Mouse (Mus musculus) E14TG2a.4 (cell line): ENCODE measurements around the gene Dner.

Experiments
- CTCF ChIP-seq: conservative IDR thresholded peaks from 2 replicates; pipeline ENCODE4 v1.5.1; 2014; ENCODE audit warnings: low read length
- POU5F1 ChIP-seq: IDR thresholded peaks from 2 replicates; pipeline ENCODE4 v1.6.1; 2014; ENCODE audit warnings: low read length, borderline replicate concordance

GRCm38 (mm10) chr1:84628244-84628643 lies 67.8 kb downstream of the Dner start:
- TF ChIP-seq CTCF (no peak), POU5F1 (no peak)
